Mouse (Mus musculus) C2C12 (cell line): ENCODE data around the gene Ccl9. TPM values are rescaled to one million over a fixed set of nuclear protein-coding genes. Genes with fewer than 3 reads are reported as not detected.
A peak's percentile ranks its signal among the peaks of the same experiment; 100 is the strongest.

Source experiments
- H3K27me3 ChIP-seq: one replicate; pipeline ENCODE4 v1.6.1; 2011; ENCODE audit not compliant: control insufficient read depth, insufficient read depth, insufficient read length
- H3K36me3 ChIP-seq: one replicate; pipeline ENCODE4 v1.6.1; 2011; ENCODE audit not compliant: control insufficient read depth, insufficient read depth
- H3K4me3 ChIP-seq: one replicate; pipeline ENCODE4 v1.5.1; 2011; ENCODE audit warnings: mild to moderate bottlenecking, control low read depth; ENCODE audit not compliant: poor library complexity, insufficient read depth, severe bottlenecking
- H3K79me2 ChIP-seq: one replicate; pipeline ENCODE4 v1.6.1; 2011; ENCODE audit not compliant: control insufficient read depth, insufficient read depth
- H3K79me3 ChIP-seq: one replicate; pipeline ENCODE4 v1.6.1; 2011; ENCODE audit warnings: low read depth, control low read depth
- H3ac ChIP-seq: one replicate; pipeline ENCODE3; 2011; ENCODE audit warnings: low read depth; ENCODE audit not compliant: control insufficient read depth, insufficient read length
- CEBPB ChIP-seq: IDR thresholded peaks from one replicate; pipeline ENCODE4 v1.6.1; 2011; ENCODE audit warnings: low read depth, mild to moderate bottlenecking, control low read depth, moderate library complexity
- CTCF ChIP-seq: IDR thresholded peaks from one replicate; pipeline ENCODE4 v1.5.1; 2011; ENCODE audit not compliant: control insufficient read depth, insufficient read depth, insufficient read length
- FOSL1 ChIP-seq: IDR thresholded peaks from one replicate; pipeline ENCODE4 v1.8.0; 2011; ENCODE audit warnings: mild to moderate bottlenecking, low read length; ENCODE audit not compliant: poor library complexity, insufficient read depth, severe bottlenecking
- MAX ChIP-seq: IDR thresholded peaks from one replicate; pipeline ENCODE4 v1.6.1; 2011; ENCODE audit warnings: mild to moderate bottlenecking, control low read depth
- MYOD1 ChIP-seq: IDR thresholded peaks from one replicate; pipeline ENCODE4 v1.6.1; 2011; ENCODE audit warnings: low read depth; ENCODE audit not compliant: control insufficient read depth, insufficient read length
- MYOG ChIP-seq: IDR thresholded peaks from one replicate; pipeline ENCODE4 v1.6.1; 2011; ENCODE audit not compliant: control insufficient read depth, insufficient read length; ENCODE audit errors: extremely low read depth
- USF1 ChIP-seq: IDR thresholded peaks from one replicate; pipeline ENCODE4 v1.6.1; 2011; ENCODE audit warnings: low read depth, mild to moderate bottlenecking, control low read depth, moderate library complexity
- polyA plus RNA-seq: library from polyadenylated mRNA; unstranded; fragments of >200 nt; fragmentation: generic; extraction: Trizol; gene quantifications from one replicate; pipeline ENCODE4 v1.2.1, GENCODE M21; 2012; ENCODE audit warnings: missing spikeins

The Ccl9 gene
- polyA plus RNA-seq, 1 experiment = 2.5 TPM

DNA sequence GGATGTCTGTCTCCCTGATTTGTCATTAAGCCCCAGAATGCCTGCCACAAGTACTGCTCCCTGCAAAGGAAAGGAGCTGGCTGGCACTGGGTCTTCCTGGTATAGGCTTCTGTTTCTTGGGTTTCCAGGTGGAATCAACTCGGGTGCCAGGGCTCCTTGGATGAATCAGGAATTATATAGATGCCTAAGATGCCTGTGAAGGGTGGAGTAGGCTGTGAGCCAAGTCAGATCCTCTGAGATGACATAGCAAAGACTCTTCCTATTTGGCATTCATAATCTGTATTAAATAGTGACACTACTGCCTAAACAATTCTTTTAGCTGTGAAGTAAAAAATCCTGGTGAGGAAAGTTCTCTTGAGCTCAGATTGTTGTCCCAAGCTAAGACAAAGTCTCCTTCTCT, 28.0 kb upstream of the Ccl9 start:
- H3K79me3 ChIP-seq = no peaks in the 10 kb centered on the region
- H3K27me3 ChIP-seq = no peaks in the 10 kb centered on the region
- no peak for TF ChIP-seq FOSL1
- no peak for TF ChIP-seq USF1
- no peak for TF ChIP-seq MAX
- no peaks in the 10 kb centered on the region for H3K79me2 ChIP-seq
- H3ac ChIP-seq = no peak overlapping the region
- H3K4me3 ChIP-seq = no peak overlapping the region
- H3K36me3 ChIP-seq = no peaks in the 10 kb centered on the region

DNA sequence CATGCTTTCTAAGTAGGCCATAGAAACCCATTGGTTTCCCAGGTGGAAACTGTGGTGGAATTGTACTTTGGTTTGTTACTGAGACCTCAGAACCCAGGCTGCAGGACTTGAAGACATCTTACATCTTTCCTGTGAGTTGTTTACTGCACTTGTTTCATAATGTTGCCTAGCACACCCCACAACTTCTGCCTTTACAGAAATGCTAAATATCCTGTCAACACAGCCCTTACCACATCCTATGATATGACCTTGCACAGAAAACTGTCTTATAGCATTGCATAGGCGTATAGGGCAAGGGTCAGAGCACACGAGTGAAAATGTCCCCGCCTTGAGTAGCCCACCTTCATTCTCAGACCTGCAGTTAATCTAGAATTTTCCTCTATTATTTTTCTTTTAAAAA, 27.1 kb upstream of the Ccl9 start:
- Histone ChIP-seq H3K79me3 (no peaks in the 10 kb centered on the region), H3K79me2 (no peaks in the 10 kb centered on the region), H3ac (no peak overlapping the region), H3K36me3 (no peaks in the 10 kb centered on the region), H3K27me3 (no peaks in the 10 kb centered on the region), H3K4me3 (no peak overlapping the region)
- no peak for TF ChIP-seq FOSL1
- TF ChIP-seq MAX = no peak
- no peak for TF ChIP-seq MYOG
- TF ChIP-seq MYOD1 = no peak
- TF ChIP-seq USF1 = no peak

DNA sequence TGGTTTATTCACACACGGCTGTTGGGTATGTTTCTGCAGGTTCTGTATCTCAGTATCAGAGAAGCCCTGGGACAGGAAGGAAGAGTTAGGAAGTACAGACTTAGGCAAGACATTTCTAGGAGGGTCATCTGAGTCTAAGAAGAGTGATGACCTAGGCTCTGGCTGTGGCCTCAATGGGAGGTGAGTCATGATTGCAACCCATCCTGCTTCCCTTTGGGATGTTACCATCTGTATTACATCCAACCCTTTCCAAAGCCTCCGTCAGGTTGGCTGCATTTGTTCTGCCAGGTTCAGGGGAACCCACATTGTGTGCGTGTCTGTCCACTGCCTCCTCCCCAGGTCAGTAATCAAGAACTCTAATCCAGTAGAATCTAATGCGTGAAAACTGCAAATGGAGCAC, 26.3 kb upstream of the Ccl9 start:
- no peaks in the 10 kb centered on the region for H3K79me2 ChIP-seq
- H3K27me3 ChIP-seq = no peaks in the 10 kb centered on the region
- H3K79me3 ChIP-seq = no peaks in the 10 kb centered on the region
- no peak overlapping the region for H3K4me3 ChIP-seq
- no peak for TF ChIP-seq MYOG
- no peaks in the 10 kb centered on the region for H3K36me3 ChIP-seq
- H3ac ChIP-seq = no peak overlapping the region

DNA sequence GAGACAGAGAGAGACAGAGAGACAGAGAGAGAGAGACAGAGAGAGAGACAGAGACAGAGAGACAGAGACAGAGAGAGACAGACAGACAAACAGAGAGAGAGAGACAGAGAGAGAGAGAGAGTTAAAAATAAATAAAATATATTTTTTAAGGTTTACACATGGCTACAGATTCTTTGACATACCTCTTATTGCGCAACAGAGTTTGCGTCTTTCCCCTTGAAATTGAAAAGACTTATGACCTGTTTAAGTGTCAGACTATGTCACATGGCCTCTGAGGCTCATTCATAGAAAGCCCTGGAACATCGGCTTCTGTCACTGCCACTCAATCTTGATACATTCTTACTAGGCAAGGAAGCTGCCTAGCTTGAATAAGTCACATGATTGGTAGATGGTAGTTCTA, 25.0 kb upstream of the Ccl9 start:
- no peak for TF ChIP-seq MYOD1
- peak; percentile 87 for TF ChIP-seq CEBPB
- H3K4me3 ChIP-seq = no peak overlapping the region
- H3K27me3 ChIP-seq = no peaks in the 10 kb centered on the region
- H3K36me3 ChIP-seq = no peaks in the 10 kb centered on the region
- H3K79me3 ChIP-seq = no peaks in the 10 kb centered on the region
- no peaks in the 10 kb centered on the region for H3K79me2 ChIP-seq
- no peak overlapping the region for H3ac ChIP-seq

DNA sequence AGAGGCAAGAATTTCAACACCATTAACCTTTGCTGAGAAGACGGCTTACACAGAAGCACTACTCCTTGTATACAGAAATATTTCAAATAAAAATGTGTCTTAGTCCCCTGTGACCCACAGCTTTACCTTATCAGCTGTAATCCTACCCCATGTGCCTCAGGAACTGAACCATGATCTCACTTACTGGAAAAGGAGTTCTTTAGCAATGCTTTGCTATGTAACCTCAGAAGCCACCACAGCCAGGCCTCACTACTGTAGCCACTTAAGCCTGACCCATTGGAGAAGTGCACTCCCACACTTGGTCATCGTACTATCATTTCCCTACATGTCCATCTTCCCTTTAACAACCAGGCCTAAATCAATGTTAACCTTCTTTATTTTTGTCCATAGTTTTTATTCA, 22.1 kb upstream of the Ccl9 start:
- Histone ChIP-seq H3K79me2 (no peaks in the 10 kb centered on the region), H3K4me3 (no peak overlapping the region), H3K27me3 (no peaks in the 10 kb centered on the region), H3ac (no peak overlapping the region), H3K36me3 (no peaks in the 10 kb centered on the region), H3K79me3 (no peaks in the 10 kb centered on the region)
- TF ChIP-seq MAX = no peak
- no peak for TF ChIP-seq FOSL1
- TF ChIP-seq USF1 = no peak
- TF ChIP-seq MYOG = no peak
- TF ChIP-seq CTCF = no peak
- TF ChIP-seq CEBPB = no peak
- no peak for TF ChIP-seq MYOD1

DNA sequence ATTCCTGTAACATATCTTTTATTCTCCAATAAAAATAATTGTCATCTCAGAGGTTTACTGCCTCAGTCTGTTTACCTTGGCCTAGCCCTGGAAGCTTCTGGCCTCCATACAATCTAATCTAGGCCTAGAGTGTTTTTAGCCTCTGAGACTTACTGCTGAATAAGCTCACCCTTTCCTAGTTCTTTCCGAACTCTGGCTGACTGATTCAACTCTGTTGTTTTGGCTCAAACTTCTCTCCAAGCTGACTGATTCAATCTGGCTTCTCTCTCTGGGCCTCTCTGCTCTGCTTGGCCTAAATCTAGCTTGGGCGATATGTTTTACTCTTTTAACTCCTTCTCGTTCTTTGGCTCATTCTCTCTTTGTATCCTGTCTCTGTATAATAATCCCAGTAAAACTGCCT, 20.6 kb upstream of the Ccl9 start:
- Histone ChIP-seq H3K4me3 (no peak overlapping the region), H3K79me2 (no peaks in the 10 kb centered on the region), H3ac (no peak overlapping the region), H3K79me3 (no peaks in the 10 kb centered on the region), H3K36me3 (no peaks in the 10 kb centered on the region), H3K27me3 (peaks cover under 1% of the 10 kb centered on the region)
- TF ChIP-seq FOSL1 = no peak
- no peak for TF ChIP-seq MYOD1
- TF ChIP-seq USF1 = no peak
- TF ChIP-seq MYOG = no peak
- TF ChIP-seq MAX = no peak
- TF ChIP-seq CTCF = no peak
- TF ChIP-seq CEBPB = no peak

DNA sequence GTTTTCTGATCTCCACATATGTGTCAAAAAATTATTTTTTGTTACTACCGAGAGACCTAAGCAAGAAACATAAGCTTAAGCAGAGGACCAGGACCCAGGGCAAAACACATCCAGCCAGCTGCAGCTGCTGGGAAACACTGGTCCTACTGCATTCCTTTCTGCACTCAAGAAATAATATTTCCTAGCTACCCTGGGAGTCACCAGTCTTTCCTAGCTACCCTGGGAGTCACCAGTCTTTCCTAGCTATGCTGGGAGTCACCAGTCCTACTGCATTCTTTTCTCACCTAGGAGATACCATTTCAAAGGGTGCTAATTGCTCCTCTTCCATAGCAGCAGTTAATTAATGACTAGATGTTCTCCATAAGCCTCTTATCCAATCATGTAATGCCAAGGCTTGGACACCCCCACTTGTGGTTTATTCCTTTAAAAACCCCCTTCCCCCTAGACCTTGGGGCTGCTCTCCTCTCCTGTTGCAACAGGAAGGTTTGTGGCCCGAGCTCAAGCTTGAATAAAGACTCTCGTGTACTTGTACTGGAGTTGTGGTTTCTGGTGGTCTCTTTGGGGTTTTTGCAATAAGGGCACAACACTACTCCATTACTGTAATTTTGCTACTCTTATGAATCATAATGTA, 19.9 kb upstream of the Ccl9 start:
- no peak overlapping the region for H3K4me3 ChIP-seq

More for the DNA sequence above, 19.9 kb upstream of the Ccl9 start:
- no peaks in the 10 kb centered on the region for H3K36me3 ChIP-seq
- H3K79me3 ChIP-seq = no peaks in the 10 kb centered on the region
- TF ChIP-seq CEBPB (no peak), MYOG (no peak), USF1 (no peak), CTCF (no peak), MAX (no peak), FOSL1 (no peak), MYOD1 (no peak)
- H3K79me2 ChIP-seq = no peaks in the 10 kb centered on the region
- peaks cover 3% of the 10 kb centered on the region for H3K27me3 ChIP-seq
- H3ac ChIP-seq = no peak overlapping the region
